Mouse (Mus musculus): Measurements from ENCODE around the gene Btbd2.

- TF ChIP-seq CTCF (IDR thresholded peaks at IDR 0.05; ENCODE audit: low read depth), result peak; percentile 83
- TF ChIP-seq EP300 (IDR thresholded peaks at IDR 0.05; ENCODE audit: low read depth), result no peak
Observed at GRCm38 (mm10) chr10:80659213-80659612, 2.3 kb upstream of the Btbd2 start.

All from liver, postnatal 0 days (tissue).